Mouse (Mus musculus) midbrain, embryonic 15.5 days (tissue): Measurements from ENCODE around the gene Noa1. TPM values are rescaled to one million over a fixed set of nuclear protein-coding genes. Genes with fewer than 3 reads are reported as not detected.
A peak's percentile ranks its signal among the peaks of the same experiment; 100 is the strongest.

Experiments used
- ATAC-seq: fragments of 200-750 bp; cut with Nextera tagmentation; replicated peaks from 2 replicates; pipeline ENCODE4 v1.8.0; 2017; ENCODE audit warnings: moderate TSS enrichment
- H3K27ac ChIP-seq: fragments of 300-500 bp; sonication (generic); 2 replicates; pipeline ENCODE4 v1.5.1; 2015; ENCODE audit warnings: mild to moderate bottlenecking, inconsistent platforms
- H3K27me3 ChIP-seq: fragments of 300-500 bp; sonication (generic); replicated peaks from 2 replicates; pipeline ENCODE4 v1.6.1; 2015; ENCODE audit warnings: inconsistent platforms
- H3K36me3 ChIP-seq: fragments of 300-500 bp; sonication (generic); replicated peaks from 2 replicates; pipeline ENCODE4 v1.6.1; 2015; ENCODE audit warnings: inconsistent platforms
- H3K4me1 ChIP-seq: fragments of 300-500 bp; sonication (generic); 2 replicates; pipeline ENCODE4 v1.6.1; 2015; ENCODE audit warnings: inconsistent platforms
- H3K4me2 ChIP-seq: fragments of 300-500 bp; sonication (generic); 2 replicates; pipeline ENCODE4 v1.6.1; 2015; ENCODE audit warnings: inconsistent platforms, mild to moderate bottlenecking, moderate library complexity
- H3K4me3 ChIP-seq: fragments of 300-500 bp; sonication (generic); 2 replicates; pipeline ENCODE4 v1.5.1; 2015; ENCODE audit warnings: mild to moderate bottlenecking, inconsistent platforms
- H3K9ac ChIP-seq: fragments of 300-500 bp; sonication (generic); 2 replicates; pipeline ENCODE4 v1.6.1; 2015; ENCODE audit warnings: mild to moderate bottlenecking, inconsistent platforms
- H3K9me3 ChIP-seq: fragments of 300-500 bp; sonication (generic); 2 replicates; pipeline ENCODE4 v1.6.1; 2016; ENCODE audit warnings: inconsistent platforms
- WGBS: fragments of 180-500 bp; shearing (Covaris S2); methylation state at CpG from one replicate; pipeline ENCODE4 v1.1.7; 2015; ENCODE audit warnings: mixed read lengths; 5-methylcytosine and 5-hydroxymethylcytosine counted together
- polyA plus RNA-seq: library from polyadenylated mRNA; unstranded; fragments of >200 nt; fragmentation: Nextera tagmentation; extraction: Ambion mirVana; gene quantifications from 2 replicates; pipeline ENCODE4 v1.2.1, GENCODE M21; 2015

Gene Noa1
- polyA plus RNA-seq, 1 experiment from 2014 or later, result 36.1 TPM

- Histone ChIP-seq H3K4me1 (peaks cover 15% of the 10 kb centered on the region), H3K27me3 (no peaks in the 10 kb centered on the region), H3K4me2 (no peak overlapping the region), H3K4me3 (no peak overlapping the region), H3K36me3 (peaks cover 38% of the 10 kb centered on the region), H3K9me3 (no peaks in the 10 kb centered on the region), H3K27ac (no peak overlapping the region), H3K9ac (no peak overlapping the region)
- no peak for ATAC-seq
- 95% methylated on average over 6 of the region's 6 CpGs for WGBS
Observed at GRCm38 (mm10) chr5:77314986-77315385, 5.1 kb upstream of the Noa1 start.

- H3K9ac ChIP-seq, result no peak overlapping the region
- ATAC-seq, result no peak
- no peaks in the 10 kb centered on the region for H3K9me3 ChIP-seq
- H3K27ac ChIP-seq, result no peak overlapping the region
- H3K4me1 ChIP-seq, result peaks cover 15% of the 10 kb centered on the region
- whole genome bisulfite sequencing, result 94% methylated on average over 4 of the region's 4 CpGs
- no peak overlapping the region for H3K4me3 ChIP-seq
- peaks cover 33% of the 10 kb centered on the region; the same call in 1 of the 2 replicates for H3K36me3 ChIP-seq
- H3K27me3 ChIP-seq, result no peaks in the 10 kb centered on the region
- H3K4me2 ChIP-seq, result no peak overlapping the region
Observed at GRCm38 (mm10) chr5:77314206-77314605, 4.3 kb upstream of the Noa1 start.

- peak overlapping the region; percentile 74 for H3K9ac ChIP-seq
- H3K27ac ChIP-seq, result peak overlapping the region; percentile 94
- peak; percentile 31 for ATAC-seq
- peak overlapping the region; percentile 99 for H3K4me3 ChIP-seq
- H3K4me1 ChIP-seq, result peaks cover 31% of the 10 kb centered on the region
- H3K36me3 ChIP-seq, result peaks cover 26% of the 10 kb centered on the region; the same call in 1 of the 2 replicates
- H3K27me3 ChIP-seq, result no peaks in the 10 kb centered on the region
- no peaks in the 10 kb centered on the region for H3K9me3 ChIP-seq
- H3K4me2 ChIP-seq, result peak overlapping the region; percentile 96
- under 1% methylated on average over 76 of the region's 76 CpGs for WGBS
Observed at GRCm38 (mm10) chr5:77309051-77309906, 605 bp downstream of the Noa1 start.

- Histone ChIP-seq H3K27me3 (no peaks in the 10 kb centered on the region), H3K36me3 (peaks cover 26% of the 10 kb centered on the region; the same call in 1 of the 2 replicates), H3K4me2 (peak overlapping the region; percentile 96), H3K4me3 (peak overlapping the region; percentile 99), H3K27ac (no peak overlapping the region), H3K9me3 (no peaks in the 10 kb centered on the region), H3K9ac (peak overlapping the region; percentile 74; the same call in 1 of the 2 replicates), H3K4me1 (peaks cover 31% of the 10 kb centered on the region)
- WGBS, result 75% methylated on average over 5 of the region's 5 CpGs
- no peak for ATAC-seq
Observed at GRCm38 (mm10) chr5:77307821-77308553, 1.9 kb downstream of the Noa1 start.

- H3K4me2 ChIP-seq, result no peak overlapping the region
- H3K9ac ChIP-seq, result no peak overlapping the region
- no peak overlapping the region for H3K27ac ChIP-seq
- H3K27me3 ChIP-seq, result no peaks in the 10 kb centered on the region
- H3K4me3 ChIP-seq, result no peak overlapping the region
- no peaks in the 10 kb centered on the region for H3K4me1 ChIP-seq
- peaks cover 36% of the 10 kb centered on the region; the same call in 1 of the 2 replicates for H3K36me3 ChIP-seq
- H3K9me3 ChIP-seq, result no peaks in the 10 kb centered on the region
- 96% methylated on average over 6 of the region's 6 CpGs for WGBS
- no peak for ATAC-seq
Observed at GRCm38 (mm10) chr5:77301296-77301903, 8.5 kb downstream of the Noa1 start.

- Histone ChIP-seq H3K36me3 (peaks cover 35% of the 10 kb centered on the region; the same call in 1 of the 2 replicates), H3K4me1 (no peaks in the 10 kb centered on the region), H3K4me3 (no peak overlapping the region), H3K27me3 (no peaks in the 10 kb centered on the region), H3K27ac (no peak overlapping the region), H3K9me3 (no peaks in the 10 kb centered on the region), H3K4me2 (no peak overlapping the region), H3K9ac (no peak overlapping the region)
- ATAC-seq, result no peak
- WGBS, result 87% methylated on average over 2 of the region's 2 CpGs
Observed at GRCm38 (mm10) chr5:77299486-77299885, 10.4 kb downstream of the Noa1 start.

GRCm38 (mm10) chr5:77292803-77293522, 16.9 kb downstream of the Noa1 start:
- Histone ChIP-seq H3K9me3 (no peaks in the 10 kb centered on the region), H3K27ac (no peak overlapping the region), H3K4me1 (no peaks in the 10 kb centered on the region), H3K9ac (no peak overlapping the region), H3K36me3 (peaks cover 34% of the 10 kb centered on the region), H3K4me3 (no peak overlapping the region), H3K4me2 (no peak overlapping the region), H3K27me3 (no peaks in the 10 kb centered on the region)
- ATAC-seq, result no peak
- WGBS, result 92% methylated on average over 7 of the region's 7 CpGs

GRCm38 (mm10) chr5:77290606-77291005, 19.3 kb downstream of the Noa1 start:
- WGBS, result 94% methylated on average over 2 of the region's 2 CpGs
- H3K36me3 ChIP-seq, result peaks cover 29% of the 10 kb centered on the region

GRCm38 (mm10) chr5:77289686-77290085, 20.2 kb downstream of the Noa1 start:
- H3K9ac ChIP-seq, result no peak overlapping the region
- no peaks in the 10 kb centered on the region for H3K9me3 ChIP-seq
- no peak overlapping the region for H3K27ac ChIP-seq
- H3K4me2 ChIP-seq, result no peak overlapping the region
- H3K36me3 ChIP-seq, result peaks cover 24% of the 10 kb centered on the region
- H3K4me1 ChIP-seq, result no peaks in the 10 kb centered on the region
- no peaks in the 10 kb centered on the region for H3K27me3 ChIP-seq
- ATAC-seq, result no peak
- WGBS, result 90% methylated on average over 8 of the region's 8 CpGs
- H3K4me3 ChIP-seq, result no peak overlapping the region

More at GRCm38 (mm10) chr5:77290606-77291005, 19.3 kb downstream of the Noa1 start:
- Histone ChIP-seq H3K4me1 (no peaks in the 10 kb centered on the region), H3K9me3 (no peaks in the 10 kb centered on the region), H3K9ac (no peak overlapping the region), H3K27me3 (no peaks in the 10 kb centered on the region), H3K4me2 (no peak overlapping the region), H3K27ac (no peak overlapping the region), H3K4me3 (no peak overlapping the region)
- ATAC-seq, result no peak

- no peak overlapping the region for H3K4me3 ChIP-seq
- 79% methylated on average over 6 of the region's 6 CpGs for WGBS
- H3K27ac ChIP-seq, result no peak overlapping the region
- H3K9ac ChIP-seq, result no peak overlapping the region
- H3K27me3 ChIP-seq, result no peaks in the 10 kb centered on the region
- H3K36me3 ChIP-seq, result peaks cover 7% of the 10 kb centered on the region; the same call in 1 of the 2 replicates
- no peak overlapping the region for H3K4me2 ChIP-seq
- no peaks in the 10 kb centered on the region for H3K4me1 ChIP-seq
- H3K9me3 ChIP-seq, result no peaks in the 10 kb centered on the region
- ATAC-seq, result no peak
Observed at GRCm38 (mm10) chr5:77287901-77288300, 22.0 kb downstream of the Noa1 start.

GRCm38 (mm10) chr5:77286904-77287303, 23.0 kb downstream of the Noa1 start:
- no peak overlapping the region for H3K9ac ChIP-seq
- no peaks in the 10 kb centered on the region for H3K27me3 ChIP-seq
- H3K4me3 ChIP-seq, result no peak overlapping the region
- no peaks in the 10 kb centered on the region for H3K9me3 ChIP-seq
- H3K4me1 ChIP-seq, result no peaks in the 10 kb centered on the region
- no peak overlapping the region for H3K27ac ChIP-seq
- no peak overlapping the region for H3K4me2 ChIP-seq
- WGBS, result 65% methylated on average over 5 of the region's 5 CpGs
- peaks cover 4% of the 10 kb centered on the region for H3K36me3 ChIP-seq
- ATAC-seq, result no peak
